Mouse (Mus musculus): Measurements from ENCODE around the gene Arhgap27.

DNA sequence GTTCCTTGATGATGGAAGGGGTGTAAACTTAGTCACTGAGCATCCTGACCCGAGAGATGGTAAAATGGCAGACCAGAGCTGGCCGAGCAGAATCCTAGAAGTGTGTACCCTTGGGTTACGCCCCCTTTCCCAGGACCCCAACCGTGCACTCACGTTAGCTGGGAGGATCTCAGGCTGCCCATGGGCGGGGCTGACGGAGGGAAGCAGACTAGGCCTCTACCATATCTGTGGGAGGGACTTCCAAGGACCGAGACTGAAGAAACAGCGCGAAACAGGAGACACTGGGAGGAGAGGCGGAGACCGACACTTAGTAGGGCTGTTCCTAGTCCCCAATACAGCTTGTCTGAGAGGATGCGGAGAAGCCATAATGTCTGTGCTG, 1.4 kb downstream of the Arhgap27 start:
- no peak for TF ChIP-seq CTCF (IDR thresholded peaks at IDR 0.05; ENCODE audit: low read depth)
- TF ChIP-seq EP300 (IDR thresholded peaks at IDR 0.05; ENCODE audit: low read depth) = no peak
